Mouse (Mus musculus): ENCODE measurements around the gene Socs2.

DNA sequence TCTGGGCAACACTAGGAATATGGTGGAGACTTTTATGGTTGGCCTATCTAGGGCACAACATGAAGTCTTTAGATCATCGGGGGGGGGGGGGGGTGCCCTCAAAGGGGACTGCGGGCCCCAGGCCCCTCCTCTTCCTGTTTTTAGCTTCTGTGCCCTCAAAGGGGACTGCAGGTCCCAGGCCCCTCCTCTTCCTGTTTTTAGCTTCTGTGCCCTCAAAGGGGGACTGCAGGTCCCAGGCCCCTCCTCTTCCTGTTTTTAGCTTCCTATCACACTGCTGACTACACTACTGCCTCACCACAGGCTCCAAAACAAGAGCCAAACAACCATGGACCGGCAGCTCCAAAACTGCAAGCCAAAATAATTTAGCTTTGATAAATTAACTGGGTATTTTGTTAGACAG is 59.3 kb downstream of the Socs2 start:
- TF ChIP-seq POLR2A (IDR thresholded peaks at IDR 0.05; ENCODE audit: extremely low read depth, insufficient read depth, low read length) (no peak), CTCF (IDR thresholded peaks at IDR 0.05; ENCODE audit: low read depth, low read length) (no peak)
